Mouse (Mus musculus) CH12.LX (cell line): ENCODE data around the gene Ankzf1. TPM values are rescaled to one million over a fixed set of nuclear protein-coding genes. Genes with fewer than 3 reads are reported as not detected.
A peak's percentile ranks its signal among the peaks of the same experiment; 100 is the strongest.

Experiments
- DNase-seq: peaks from one replicate; pipeline ENCODE4 v3.0.0-alpha.2; 2013; ENCODE audit errors: extremely low read depth
- H3K27ac ChIP-seq: 2 replicates; pipeline ENCODE4 v1.5.1; 2012; ENCODE audit warnings: low read depth, mild to moderate bottlenecking, control low read depth, moderate library complexity; ENCODE audit not compliant: insufficient read depth
- H3K27me3 ChIP-seq: replicated peaks from 2 replicates; pipeline ENCODE3; 2012; ENCODE audit warnings: inconsistent platforms
- H3K36me3 ChIP-seq, 2 experiments: replicated peaks in 1 of 2; 2 replicates each; pipeline versions ENCODE3 to v1.6.1; 2012; ENCODE audit warnings: inconsistent platforms in 1 of 2, low read length in 1 of 2, mild to moderate bottlenecking in 1 of 2, mixed read lengths in 1 of 2, moderate library complexity in 1 of 2; ENCODE audit not compliant: control insufficient read depth in 1 of 2, insufficient read depth in 1 of 2
- H3K4me1 ChIP-seq, 2 experiments: 2 replicates each; pipeline ENCODE4 v1.6.1; 2012; ENCODE audit warnings: inconsistent platforms in 1 of 2, moderate library complexity in 1 of 2; ENCODE audit not compliant: insufficient read depth in 2 of 2, control insufficient read depth in 1 of 2
- H3K4me2 ChIP-seq: 2 replicates; pipeline ENCODE4 v1.6.1; 2012; ENCODE audit warnings: low read depth, mild to moderate bottlenecking, control low read depth; ENCODE audit not compliant: poor library complexity, insufficient read depth, severe bottlenecking
- H3K4me3 ChIP-seq, 3 experiments: fragments of 150-350 bp in 1 of 3; sonication (generic) in 1 of 3; replicated peaks in 1 of 3; 2 replicates each; pipeline versions ENCODE3 to v1.5.1; 2011 to 2012; ENCODE audit warnings: low read depth in 2 of 3, low read length in 2 of 3, mild to moderate bottlenecking in 2 of 3, moderate library complexity in 2 of 3, control low read depth in 1 of 3, improper control_type of control experiment in 1 of 3, inconsistent platforms in 1 of 3, mixed read lengths in 1 of 3; ENCODE audit not compliant: poor library complexity in 1 of 3
- H3K79me2 ChIP-seq: replicated peaks from 2 replicates; pipeline ENCODE4 v1.6.1; 2012; ENCODE audit warnings: mild to moderate bottlenecking, moderate library complexity; ENCODE audit not compliant: control insufficient read depth, poor library complexity, insufficient read depth, severe bottlenecking; ENCODE audit errors: extremely low read depth
- H3K9ac ChIP-seq: 2 replicates; pipeline ENCODE4 v1.6.1; 2012; ENCODE audit warnings: low read depth, mild to moderate bottlenecking, control low read depth, moderate library complexity; ENCODE audit not compliant: insufficient read depth
- H3K9me3 ChIP-seq: replicated peaks from 2 replicates; pipeline ENCODE3; 2012; ENCODE audit warnings: low read length, inconsistent platforms, mixed read lengths
- BHLHE40 ChIP-seq: IDR thresholded peaks from 2 replicates; pipeline ENCODE4 v1.6.1; 2011; ENCODE audit warnings: mild to moderate bottlenecking, low read depth, low read length, improper control_type of control experiment
- CHD1 ChIP-seq: IDR thresholded peaks from 2 replicates; pipeline ENCODE4 v1.6.1; 2012; ENCODE audit warnings: low read depth, low read length, improper control_type of control experiment, inconsistent platforms
- CTCF ChIP-seq, 2 experiments: IDR thresholded peaks in 1 of 2; conservative IDR thresholded peaks in 1 of 2; 2 replicates each; pipeline ENCODE4 v1.5.1; 2011 to 2012; ENCODE audit warnings: low read depth in 2 of 2, low read length in 2 of 2, improper control_type of control experiment in 1 of 2, inconsistent platforms in 1 of 2, mild to moderate bottlenecking in 1 of 2, moderate library complexity in 1 of 2
- E2F4 ChIP-seq: IDR thresholded peaks from 2 replicates; pipeline ENCODE4 v1.6.1; 2011; ENCODE audit warnings: low read depth, low read length, improper control_type of control experiment; ENCODE audit not compliant: insufficient replicate concordance
- ELF1 ChIP-seq: IDR thresholded peaks from 2 replicates; pipeline ENCODE4 v1.6.1; 2014; ENCODE audit warnings: low read depth, mild to moderate bottlenecking, inconsistent platforms, low read length, improper control_type of control experiment
- ETS1 ChIP-seq: conservative IDR thresholded peaks from 2 replicates; pipeline ENCODE4 v1.6.1; 2012; ENCODE audit warnings: low read depth, mild to moderate bottlenecking, inconsistent platforms, low read length, improper control_type of control experiment, moderate library complexity
- HCFC1 ChIP-seq: IDR thresholded peaks from 2 replicates; pipeline ENCODE4 v1.6.1; 2012; ENCODE audit warnings: low read depth, mild to moderate bottlenecking, inconsistent platforms, low read length, improper control_type of control experiment
- JUND ChIP-seq: conservative IDR thresholded peaks from 2 replicates; pipeline ENCODE4 v1.6.1; 2011; ENCODE audit warnings: low read depth, low read length, improper control_type of control experiment
- KAT2A ChIP-seq: IDR thresholded peaks from 2 replicates; pipeline ENCODE4 v1.6.1; 2012; ENCODE audit warnings: low read length, improper control_type of control experiment, inconsistent platforms; ENCODE audit not compliant: insufficient replicate concordance
- MAFK ChIP-seq: IDR thresholded peaks from 2 replicates; pipeline ENCODE4 v1.6.1; 2011; ENCODE audit warnings: low read length, improper control_type of control experiment; ENCODE audit not compliant: insufficient replicate concordance
- MAX ChIP-seq: IDR thresholded peaks from 2 replicates; pipeline ENCODE4 v1.6.1; 2011; ENCODE audit warnings: low read length, improper control_type of control experiment
- MAZ ChIP-seq: IDR thresholded peaks from 2 replicates; pipeline ENCODE4 v1.6.1; 2012; ENCODE audit warnings: low read depth, mild to moderate bottlenecking, inconsistent platforms, low read length, improper control_type of control experiment, moderate library complexity
- MEF2A ChIP-seq: IDR thresholded peaks from 2 replicates; pipeline ENCODE4 v1.6.1; 2014; ENCODE audit warnings: low read depth, mild to moderate bottlenecking, inconsistent platforms, low read length, improper control_type of control experiment, borderline replicate concordance
- MXI1 ChIP-seq: IDR thresholded peaks from 2 replicates; pipeline ENCODE4 v1.6.1; 2011; ENCODE audit warnings: mild to moderate bottlenecking, low read depth, low read length, improper control_type of control experiment
- MYC ChIP-seq: IDR thresholded peaks from 2 replicates; pipeline ENCODE4 v1.6.1; 2011; ENCODE audit warnings: low read depth, mild to moderate bottlenecking, improper control_type of control experiment, low read length
- NELFE ChIP-seq: IDR thresholded peaks from 2 replicates; pipeline ENCODE4 v1.6.1; 2011; ENCODE audit warnings: low read depth, low read length, improper control_type of control experiment
- NRF1 ChIP-seq: IDR thresholded peaks from 2 replicates; pipeline ENCODE4 v1.6.1; 2014; ENCODE audit warnings: low read depth, mild to moderate bottlenecking, inconsistent platforms, low read length, improper control_type of control experiment, moderate library complexity
- PAX5 ChIP-seq: IDR thresholded peaks from 2 replicates; pipeline ENCODE4 v1.6.1; 2012; ENCODE audit warnings: low read length, inconsistent platforms, mixed read lengths
- POLR2A ChIP-seq: IDR thresholded peaks from 2 replicates; pipeline ENCODE4 v1.6.1; 2011; ENCODE audit warnings: low read depth, mild to moderate bottlenecking, improper control_type of control experiment, low read length
- POLR2AphosphoS2 ChIP-seq: IDR thresholded peaks from 2 replicates; pipeline ENCODE4 v1.6.1; 2011; ENCODE audit warnings: low read depth, low read length, improper control_type of control experiment
- RAD21 ChIP-seq: IDR thresholded peaks from 2 replicates; pipeline ENCODE4 v1.6.1; 2011; ENCODE audit warnings: low read depth, mild to moderate bottlenecking, low read length, improper control_type of control experiment, moderate library complexity
- RCOR1 ChIP-seq: conservative IDR thresholded peaks from 2 replicates; pipeline ENCODE4 v1.6.1; 2012; ENCODE audit warnings: low read depth, mild to moderate bottlenecking, inconsistent platforms, low read length, improper control_type of control experiment
- SIN3A ChIP-seq: IDR thresholded peaks from 2 replicates; pipeline ENCODE4 v1.6.1; 2012; ENCODE audit warnings: low read length, improper control_type of control experiment, inconsistent platforms
- SMC3 ChIP-seq: IDR thresholded peaks from 2 replicates; pipeline ENCODE4 v1.6.1; 2011; ENCODE audit warnings: low read depth, low read length, improper control_type of control experiment
- TBP ChIP-seq: conservative IDR thresholded peaks from 2 replicates; pipeline ENCODE4 v1.6.1; 2011; ENCODE audit warnings: low read depth, low read length, improper control_type of control experiment
- TCF12 ChIP-seq: IDR thresholded peaks from 2 replicates; pipeline ENCODE4 v1.6.1; 2014; ENCODE audit warnings: low read depth, mild to moderate bottlenecking, inconsistent platforms, low read length, improper control_type of control experiment
- UBTF ChIP-seq: IDR thresholded peaks from 2 replicates; pipeline ENCODE4 v1.6.1; 2012; ENCODE audit warnings: low read depth, mild to moderate bottlenecking, inconsistent platforms, low read length, improper control_type of control experiment, moderate library complexity
- USF1 ChIP-seq: IDR thresholded peaks from 2 replicates; pipeline ENCODE4 v1.6.1; 2014; ENCODE audit warnings: low read depth, mild to moderate bottlenecking, inconsistent platforms, low read length, improper control_type of control experiment
- ZC3H11A ChIP-seq: IDR thresholded peaks from 2 replicates; pipeline ENCODE4 v1.6.1; 2012; ENCODE audit warnings: low read depth, mild to moderate bottlenecking, inconsistent platforms, low read length, improper control_type of control experiment
- ZMIZ1 ChIP-seq: IDR thresholded peaks from 2 replicates; pipeline ENCODE4 v1.6.1; 2012; ENCODE audit warnings: low read depth, mild to moderate bottlenecking, inconsistent platforms, low read length, improper control_type of control experiment
- ZNF384 ChIP-seq: IDR thresholded peaks from 2 replicates; pipeline ENCODE4 v1.6.1; 2012; ENCODE audit warnings: low read depth, low read length, improper control_type of control experiment, inconsistent platforms
- dilution Hi-C: fragments of 300-500 bp; cut with MboI; formaldehyde crosslinking; loops from 2 replicates; pipeline ENCODE4 v1.14.3; 2020; ENCODE audit warnings: low sequenced_read_pairs; ENCODE audit not compliant: extremely low pct_unique_long_range_greater_than_20kb, extremely low pct_ligation_motif_present
- in situ Hi-C: fragments of 300-500 bp; cut with MboI; formaldehyde crosslinking; loops from 3 replicates; pipeline ENCODE4 v1.14.3; 2019; ENCODE audit warnings: low sequenced_read_pairs, low pct_ligation_motif_present, low pct_unique_long_range_greater_than_20kb, mixed read lengths
- polyA plus RNA-seq: library from polyadenylated mRNA; unstranded; fragments of >175 nt; gene quantifications from 2 replicates; pipeline ENCODE4 v1.2.1, GENCODE M21; 2012; ENCODE audit warnings: low read depth; ENCODE audit not compliant: insufficient read length
- total RNA-seq, 2 experiments: library from RNA; depleted of rRNA; stranded (reverse); fragments of 300-350 nt in 1 of 2; fragments of >200 nt in 1 of 2; gene quantifications; 2 replicates each; pipeline ENCODE4 v1.2.3; 2012 to 2014

Gene Ankzf1
- total and polyA plus RNA-seq, 3 experiments: 13.3 to 20.4 (median 19.6) TPM

DNA sequence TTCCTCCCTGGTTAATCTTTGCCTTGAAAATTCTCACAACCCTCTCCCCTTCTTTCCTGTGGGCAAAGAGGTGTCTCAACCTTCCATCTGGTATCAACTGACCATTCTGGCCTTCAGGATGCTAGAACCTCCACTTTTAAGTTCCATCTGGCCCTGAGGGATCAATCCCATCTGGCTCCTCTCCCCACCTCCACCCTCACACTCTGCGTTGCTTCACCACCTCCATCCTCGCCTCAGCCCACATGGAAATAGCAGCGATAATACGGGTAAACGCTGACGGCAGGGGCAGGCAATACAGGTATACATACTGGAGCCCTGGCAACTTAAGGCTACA is 25.9 kb downstream of the Ankzf1 start:
- Histone ChIP-seq H3K27me3 (no peaks in the 10 kb centered on the region), H3K4me1 (peaks cover 22 to 65% of the 10 kb centered on the region in 2 experiments), H3K9me3 (peaks cover 2% of the 10 kb centered on the region), H3K4me3 (peak overlapping the region; percentile 74 to 94 (median 88)), H3K27ac (peak overlapping the region; percentile 63), H3K9ac (peak overlapping the region; percentile 88), H3K4me2 (peak overlapping the region; percentile 86), H3K36me3 (peaks cover 36 to 48% of the 10 kb centered on the region in 2 experiments), H3K79me2 (peaks cover 35% of the 10 kb centered on the region)
- in situ Hi-C loops: no loop called here
- dilution Hi-C loops: no loop called here
- no peak for DNase-seq
- TF ChIP-seq CHD1 (no peak), MAX (0 out of 2 replicates have a peak, but pooled peaks have one; percentile 3), PAX5 (no peak), BHLHE40 (no peak), NRF1 (no peak)

DNA sequence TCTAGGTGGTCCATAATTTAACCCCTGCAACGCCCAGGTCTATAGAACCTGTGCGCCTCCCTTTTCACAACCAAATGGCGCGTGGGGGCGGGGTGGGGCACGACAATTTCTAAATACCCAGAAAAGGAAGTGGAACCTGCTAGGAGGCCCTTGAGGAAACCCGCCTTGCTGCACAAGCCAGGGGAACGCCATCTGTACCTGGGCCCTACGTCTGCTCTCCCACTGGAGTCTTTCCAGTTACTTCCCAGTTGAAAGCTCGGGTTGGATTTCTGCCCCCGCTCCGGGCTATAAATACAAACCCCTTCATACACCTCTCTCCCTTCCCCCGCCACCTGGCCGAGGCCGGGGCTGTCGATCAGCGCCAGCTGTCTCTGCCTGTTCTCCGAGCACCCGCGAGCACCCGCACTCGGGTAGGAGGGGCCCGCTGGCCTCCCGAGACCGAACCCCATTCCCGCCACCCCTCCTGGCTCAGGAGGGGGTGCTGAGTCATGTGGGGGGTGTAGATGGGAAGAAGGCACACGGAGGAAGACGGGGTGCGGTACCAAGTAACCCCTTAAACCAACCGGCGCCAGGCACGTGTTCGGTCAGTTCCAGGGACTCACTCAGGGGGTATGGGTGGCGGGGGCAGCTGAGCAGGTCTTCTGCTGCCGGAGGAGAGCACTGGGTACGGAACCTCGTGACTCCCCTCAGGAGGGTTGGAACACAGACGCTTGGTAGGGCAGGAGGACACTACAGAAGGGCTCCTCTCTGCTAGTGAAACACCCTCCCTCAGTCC is 26.5 kb downstream of the Ankzf1 start:
- no peaks in the 10 kb centered on the region for H3K27me3 ChIP-seq
- in situ Hi-C loops: no loop called here
- H3K79me2 ChIP-seq: peaks cover 35% of the 10 kb centered on the region
- DNase-seq: peak; percentile 67
- peak overlapping the region; percentile 74 to 94 (median 88) for H3K4me3 ChIP-seq
- peak overlapping the region; percentile 86 for H3K4me2 ChIP-seq
- peak overlapping the region; percentile 81 for H3K27ac ChIP-seq
- peaks cover 2% of the 10 kb centered on the region for H3K9me3 ChIP-seq
- dilution Hi-C loops: no loop called here
- H3K36me3 ChIP-seq: peaks cover 31 to 42% of the 10 kb centered on the region in 2 experiments
- peak overlapping the region; percentile 88 for H3K9ac ChIP-seq
- H3K4me1 ChIP-seq: peaks cover 26 to 65% of the 10 kb centered on the region in 2 experiments
- TF ChIP-seq SIN3A (peak; percentile 88), USF1 (no peak), POLR2A (peak; percentile 68), ZC3H11A (no peak), MAX (peak; percentile 6; the same call in 1 of the 2 replicates), MYC (0 out of 2 replicates have a peak, but pooled peaks have one; percentile 50), PAX5 (no peak), UBTF (peak; percentile 40; the same call in 1 of the 2 replicates), TBP (0 out of 2 replicates have a peak, but pooled peaks have one; percentile 32), MXI1 (peak; percentile 61; the same call in 1 of the 2 replicates), SMC3 (no peak), ZNF384 (no peak), CHD1 (no peak), HCFC1 (no peak), MAZ (peak; percentile 51; the same call in 1 of the 2 replicates), JUND (no peak), MEF2A (peak; percentile 42; the same call in 1 of the 2 replicates), NRF1 (no peak), ELF1 (peak; percentile 72), RCOR1 (peak; percentile 23; the same call in 1 of the 2 replicates), ETS1 (peak; percentile 43; the same call in 1 of the 2 replicates), TCF12 (peak; percentile 17; the same call in 1 of the 2 replicates), RAD21 (no peak), E2F4 (no peak), NELFE (no peak), CTCF (conservative IDR thresholded peaks at IDR 0.05 in 1 of 2, IDR thresholded peaks at IDR 0.05 in 1 of 2; ENCODE audit: low read depth in 2 of 2, low read length in 2 of 2) (no peak), KAT2A (no peak), POLR2AphosphoS2 (no peak), ZMIZ1 (no peak), MAFK (no peak)
